Mouse (Mus musculus) spleen, adult 2 months (tissue): ENCODE data around the gene Ubap1l. TPM values are rescaled to one million over a fixed set of nuclear protein-coding genes. Genes with fewer than 3 reads are reported as not detected.
A peak's percentile ranks its signal among the peaks of the same experiment; 100 is the strongest.

Experiments
- DNase-seq, 2 experiments: peaks; one replicate each; pipeline versions ENCODE4 v3.0.0 to v3.0.0-alpha.2; 2012 to 2021; ENCODE audit warnings: low spot score in 2 of 2, low read depth in 1 of 2
- H3K27ac ChIP-seq: fragments of 200-500 bp; 2 replicates; pipeline ENCODE4 v1.5.1; 2012; ENCODE audit warnings: low read length, inconsistent platforms; ENCODE audit not compliant: insufficient read depth
- H3K27me3 ChIP-seq: fragments of 200-500 bp; 2 replicates; pipeline ENCODE4 v1.6.1; 2012; ENCODE audit warnings: mild to moderate bottlenecking, moderate library complexity, low read length, inconsistent platforms; ENCODE audit not compliant: control insufficient read depth, insufficient read depth
- H3K36me3 ChIP-seq: fragments of 200-500 bp; 2 replicates; pipeline ENCODE4 v1.6.1; 2012; ENCODE audit warnings: mild to moderate bottlenecking, low read length, inconsistent platforms; ENCODE audit not compliant: control insufficient read depth, insufficient read depth
- H3K4me1 ChIP-seq: fragments of 200-500 bp; 2 replicates; pipeline ENCODE4 v1.6.1; 2011; ENCODE audit warnings: inconsistent platforms; ENCODE audit not compliant: control insufficient read depth, insufficient read depth, insufficient read length
- H3K4me3 ChIP-seq: fragments of 200-500 bp; 2 replicates; pipeline ENCODE4 v1.5.1; 2011; ENCODE audit warnings: mild to moderate bottlenecking, inconsistent platforms; ENCODE audit not compliant: insufficient read depth, insufficient read length; ENCODE audit errors: extremely low read depth
- CTCF ChIP-seq: fragments of 200-500 bp; IDR thresholded peaks from 2 replicates; pipeline ENCODE4 v1.5.1; 2011; ENCODE audit warnings: mild to moderate bottlenecking, inconsistent platforms; ENCODE audit not compliant: insufficient read depth, insufficient read length, insufficient replicate concordance; ENCODE audit errors: extremely low read depth
- POLR2A ChIP-seq: fragments of 200-500 bp; IDR thresholded peaks from 2 replicates; pipeline ENCODE4 v1.6.1; 2011; ENCODE audit warnings: low read depth, low read length, inconsistent platforms
- WGBS: fragments of 180-500 bp; shearing (Covaris S2); methylation state at CpG from one replicate; pipeline ENCODE4 v1.1.7; 2018; 5-methylcytosine and 5-hydroxymethylcytosine counted together
- polyA plus RNA-seq: library from polyadenylated mRNA; depleted of rRNA; stranded (reverse); fragments of >200 nt; gene quantifications from 2 replicates; pipeline ENCODE4 v1.2.3, GENCODE M21; 2012

Ubap1l gene
- polyA plus RNA-seq, 1 experiment: 0.54 TPM

DNA sequence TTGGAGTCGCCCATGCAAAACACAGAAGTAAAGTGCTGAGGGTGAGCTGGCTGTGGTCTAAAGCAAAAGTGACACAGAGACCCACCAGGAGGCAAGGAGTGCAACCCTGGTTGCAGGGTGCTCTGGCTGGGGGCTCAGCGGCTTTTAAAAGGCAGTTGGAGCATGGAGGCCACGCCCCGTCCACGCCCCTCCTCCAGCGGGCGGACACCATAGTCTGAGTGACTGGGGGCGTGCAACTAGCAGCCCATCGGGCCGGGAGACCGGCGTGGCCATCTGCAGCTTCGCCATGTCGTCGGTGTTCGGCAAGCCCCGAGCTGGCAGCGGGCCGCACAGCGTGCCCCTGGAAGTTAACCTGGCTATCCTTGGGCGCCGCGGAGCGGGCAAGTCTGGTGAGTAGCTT, 37.4 kb downstream of the Ubap1l start, which contains the start of gene Rasl12:
Gene Rasl12 (plus strand): TSS at position 228 of the 400 bp plus-strand sequence.
- Histone ChIP-seq H3K27me3 (no peaks in the 10 kb centered on the region), H3K4me1 (no peaks in the 10 kb centered on the region; the same call in 1 of the 2 replicates), H3K27ac (no peak within 1 kb of the TSS), H3K36me3 (no peaks in the 10 kb centered on the region), H3K4me3 (peak within 1 kb of the TSS; percentile 54)
- TF ChIP-seq POLR2A (no peak), CTCF (no peak)
- peak in 1 of 2 experiments; percentile 16 for DNase-seq
- under 1% methylated on average over 24 of the region's 24 CpGs for WGBS

GRCm38 (mm10) chr9:65399934-65400333, 39.1 kb downstream of the Ubap1l start:
- no peak overlapping the region for H3K4me3 ChIP-seq
- no peaks in the 10 kb centered on the region for H3K27me3 ChIP-seq
- no peak for DNase-seq
- H3K4me1 ChIP-seq: no peaks in the 10 kb centered on the region; the same call in 1 of the 2 replicates
- TF ChIP-seq CTCF: no peak
- no peaks in the 10 kb centered on the region for H3K36me3 ChIP-seq
- WGBS: 93% methylated on average over 6 of the region's 6 CpGs
- no peak overlapping the region for H3K27ac ChIP-seq

DNA sequence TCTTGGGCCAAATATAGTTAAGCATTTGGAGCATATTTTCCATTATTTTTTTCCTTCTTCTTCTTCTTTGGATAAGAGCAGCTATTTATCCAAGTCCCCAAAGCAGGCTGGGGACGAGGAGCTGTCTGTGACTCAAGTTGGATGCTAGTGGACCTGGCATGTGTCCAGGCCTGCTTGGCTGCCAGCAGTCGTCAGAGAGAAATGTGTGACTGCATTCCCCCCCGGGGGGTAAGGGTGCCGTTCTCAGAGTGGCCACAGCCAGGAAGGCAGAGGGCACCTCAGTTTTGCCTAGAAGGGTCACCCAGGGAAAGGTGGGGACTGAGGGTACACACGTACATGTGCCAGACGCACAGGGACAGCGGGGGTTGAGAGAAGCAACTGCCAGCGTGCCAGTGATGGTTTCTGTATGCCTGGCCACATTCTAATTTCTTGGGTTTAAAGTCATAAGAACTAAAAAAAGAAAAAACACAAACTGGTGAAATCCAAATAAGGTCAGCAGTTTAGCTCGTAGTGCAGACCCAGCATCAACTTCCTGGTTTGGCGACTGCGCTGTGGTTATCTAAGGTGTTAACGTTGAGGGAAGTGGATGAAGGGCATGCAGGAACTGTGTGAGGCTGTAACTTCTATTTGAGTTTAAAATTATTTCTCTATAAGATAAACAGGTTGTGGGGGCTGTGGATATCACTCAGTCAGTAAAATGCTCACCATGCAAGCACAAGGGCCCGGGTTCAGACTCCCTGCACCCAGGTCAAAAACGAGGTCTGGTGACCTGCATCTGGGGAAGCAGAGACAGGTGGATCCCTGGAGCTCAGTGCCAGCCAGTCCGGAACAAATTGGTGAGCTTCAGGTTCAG, 43.7 kb downstream of the Ubap1l start:
- no peak for DNase-seq
- WGBS: 36% methylated on average over 15 of the region's 15 CpGs
- Histone ChIP-seq H3K36me3 (no peaks in the 10 kb centered on the region), H3K4me3 (no peak overlapping the region), H3K27me3 (no peaks in the 10 kb centered on the region), H3K4me1 (no peaks in the 10 kb centered on the region), H3K27ac (peak overlapping the region; percentile 77)
- no peak for TF ChIP-seq POLR2A

GRCm38 (mm10) chr9:65405184-65405449, 44.3 kb downstream of the Ubap1l start:
- TF ChIP-seq CTCF (no peak), POLR2A (no peak)
- H3K4me3 ChIP-seq: no peak overlapping the region
- no peaks in the 10 kb centered on the region for H3K4me1 ChIP-seq
- WGBS: 73% methylated on average over 2 of the region's 2 CpGs
- peak overlapping the region; percentile 36 for H3K27ac ChIP-seq
- no peaks in the 10 kb centered on the region for H3K36me3 ChIP-seq
- DNase-seq: no peak
- H3K27me3 ChIP-seq: no peaks in the 10 kb centered on the region

- H3K4me3 ChIP-seq: no peak overlapping the region
- WGBS: 89% methylated on average over 5 of the region's 5 CpGs
- TF ChIP-seq POLR2A: no peak
- no peak for TF ChIP-seq CTCF
Observed at GRCm38 (mm10) chr9:65407327-65407726, 46.5 kb downstream of the Ubap1l start.

GRCm38 (mm10) chr9:65407861-65408260, 47.0 kb downstream of the Ubap1l start:
- no peaks in the 10 kb centered on the region for H3K27me3 ChIP-seq
- no peaks in the 10 kb centered on the region for H3K36me3 ChIP-seq
- H3K27ac ChIP-seq: no peak overlapping the region
- DNase-seq: no peak
- TF ChIP-seq POLR2A (no peak), CTCF (no peak)
- 87% methylated on average over 3 of the region's 3 CpGs for WGBS
- H3K4me1 ChIP-seq: no peaks in the 10 kb centered on the region
- H3K4me3 ChIP-seq: no peak overlapping the region

More at GRCm38 (mm10) chr9:65407327-65407726, 46.5 kb downstream of the Ubap1l start:
- no peaks in the 10 kb centered on the region for H3K36me3 ChIP-seq
- no peaks in the 10 kb centered on the region for H3K27me3 ChIP-seq
- no peak for DNase-seq
- H3K4me1 ChIP-seq: no peaks in the 10 kb centered on the region
- no peak overlapping the region for H3K27ac ChIP-seq

GRCm38 (mm10) chr9:65408871-65409295, 48.0 kb downstream of the Ubap1l start:
- TF ChIP-seq CTCF: no peak
- TF ChIP-seq POLR2A: no peak
- no peak overlapping the region for H3K27ac ChIP-seq
- H3K36me3 ChIP-seq: no peaks in the 10 kb centered on the region
- no peaks in the 10 kb centered on the region for H3K27me3 ChIP-seq
- no peak for DNase-seq
- no peak overlapping the region for H3K4me3 ChIP-seq
- WGBS: 68% methylated on average over 5 of the region's 5 CpGs
- H3K4me1 ChIP-seq: no peaks in the 10 kb centered on the region
